Mouse (Mus musculus) spleen, postnatal 10 days (tissue): ENCODE measurements around the gene Srrd.

Experiments used
- DNase-seq, 2 experiments: peaks; one replicate each; pipeline ENCODE4 v3.0.0; 2021 to 2022; ENCODE audit warnings: low spot score in 2 of 2

Gene Srrd

GRCm38 (mm10) chr5:112356322-112356721 lies 13.5 kb upstream of the Srrd start:
- no peak for DNase-seq

GRCm38 (mm10) chr5:112355910-112356309 lies 13.1 kb upstream of the Srrd start, which contains the start of gene Gm6583:
Gm6583 (minus strand) TSS chr5:112356033.
- DNase-seq, result no peak

- no peak for DNase-seq
Observed at GRCm38 (mm10) chr5:112355493-112355892, 12.7 kb upstream of the Srrd start.

- DNase-seq, result no peak
Observed at GRCm38 (mm10) chr5:112349169-112349568, 6.3 kb upstream of the Srrd start.

- DNase-seq, result no peak
Observed at GRCm38 (mm10) chr5:112346211-112346965, 3.5 kb upstream of the Srrd start.

- DNase-seq, result no peak
Observed at GRCm38 (mm10) chr5:112344092-112344960, 1.5 kb upstream of the Srrd start.

- DNase-seq, result no peak
Observed at GRCm38 (mm10) chr5:112343205-112343595, 360 bp upstream of the Srrd start.

- no peak for DNase-seq
Observed at GRCm38 (mm10) chr5:112339215-112339614, 3.6 kb downstream of the Srrd start.

- DNase-seq, result no peak
Observed at GRCm38 (mm10) chr5:112337004-112337403, 5.8 kb downstream of the Srrd start.

- DNase-seq, result peak; percentile 36 to 71
Observed at GRCm38 (mm10) chr5:112335473-112335872, 7.4 kb downstream of the Srrd start.

GRCm38 (mm10) chr5:112329805-112330564 lies 12.9 kb downstream of the Srrd start:
- no peak for DNase-seq

- DNase-seq, result no peak
Observed at GRCm38 (mm10) chr5:112327854-112328253, 15.0 kb downstream of the Srrd start.

- DNase-seq, result no peak
Observed at GRCm38 (mm10) chr5:112326446-112327009, 16.3 kb downstream of the Srrd start.

GRCm38 (mm10) chr5:112325546-112326445 lies 17.0 kb downstream of the Srrd start, which contains the start of gene Tfip11:
Tfip11 (plus strand) TSS chr5:112326358.
- DNase-seq, result peak; percentile 90 to 94

- DNase-seq, result peak; percentile 32 to 63
Observed at GRCm38 (mm10) chr5:112324637-112325545, 17.9 kb downstream of the Srrd start.

GRCm38 (mm10) chr5:112323246-112323645 lies 19.6 kb downstream of the Srrd start:
- DNase-seq, result no peak

GRCm38 (mm10) chr5:112321376-112321775 lies 21.5 kb downstream of the Srrd start:
- no peak for DNase-seq

- no peak for DNase-seq
Observed at GRCm38 (mm10) chr5:112320936-112321335, 21.9 kb downstream of the Srrd start.

- no peak for DNase-seq
Observed at GRCm38 (mm10) chr5:112320379-112320778, 22.5 kb downstream of the Srrd start.
